14 mouse cellular contexts compared by ENCODE assay signal in the genomic region with DNA sequence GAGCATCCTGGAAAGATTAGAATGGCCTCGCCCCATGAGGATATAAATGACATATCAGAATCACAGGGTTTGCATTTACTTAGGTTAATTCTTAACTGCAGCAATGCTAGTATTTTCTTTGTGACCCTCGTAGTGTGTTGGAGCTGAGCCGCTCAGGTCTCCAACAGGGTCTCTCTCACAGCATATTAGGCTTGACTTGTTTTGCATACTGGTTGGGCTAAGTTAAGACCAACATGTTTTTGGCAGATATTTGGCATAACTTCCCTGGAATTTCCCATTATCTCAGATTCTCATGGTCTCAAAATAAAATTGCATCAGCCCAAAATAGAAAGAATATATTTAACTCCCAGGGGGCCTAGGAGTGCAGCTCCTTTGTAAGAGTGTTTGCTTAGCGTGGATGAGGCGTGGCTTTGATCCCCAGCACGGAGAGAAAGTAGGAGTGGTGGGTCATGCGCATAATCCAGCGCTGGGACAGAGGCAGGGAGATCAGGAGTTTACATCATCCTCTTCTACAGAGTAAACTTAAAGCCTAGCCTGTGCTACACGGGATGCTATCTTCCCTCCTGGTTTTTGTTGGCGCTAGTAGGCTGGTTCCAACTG. TPM values are rescaled to one million over a fixed set of nuclear protein-coding genes. Genes with fewer than 3 reads are reported as not detected.
DNase-seq lines count a peak whose midpoint lies in the region; ATAC-seq lines count a peak whose summit lies in the region.
"Had no signal": no experiment of that assay in that cellular context is flagged by ENCODE, and none has a peak within 500 bp of the region (broad histone marks: within the 10 kb centered on the region; RNA-seq: fewer than 3 reads in every experiment).

No protein-coding gene starts in this region.

- no peak overlapping the region for H3K9ac ChIP-seq in heart, embryonic 12.5 days
- no peak overlapping the region for H3K9ac ChIP-seq in lung, embryonic 16.5 days (ENCODE audit: low read length)
- H3K9ac ChIP-seq in hindbrain, embryonic 13.5 days, result no peak overlapping the region
- H3K9ac ChIP-seq: liver, embryonic 12.5 days had no signal

- H3K27me3 ChIP-seq in heart, embryonic 12.5 days (replicated peaks), result no peaks in the 10 kb centered on the region
- H3K27me3 ChIP-seq in lung, embryonic 16.5 days (ENCODE audit: control insufficient read depth, insufficient read depth, low read depth, low read length), result no peaks in the 10 kb centered on the region
- H3K27me3 ChIP-seq in hindbrain, embryonic 13.5 days, result no peaks in the 10 kb centered on the region

- no peak overlapping the region for H3K27ac ChIP-seq in heart, embryonic 12.5 days (ENCODE audit: poor library complexity, severe bottlenecking)
- H3K27ac ChIP-seq in lung, embryonic 16.5 days (ENCODE audit: low read length), result peak overlapping the region; percentile 58
- H3K27ac ChIP-seq in hindbrain, embryonic 13.5 days, result no peak overlapping the region
- H3K27ac ChIP-seq: left cerebral cortex, adult 2 months; liver, embryonic 12.5 days had no signal

- H3K4me2 ChIP-seq in heart, embryonic 12.5 days, result no peak overlapping the region
- H3K4me2 ChIP-seq in lung, embryonic 16.5 days (ENCODE audit: low read depth, low read length), result 0 out of 2 replicates have a peak overlapping the region, but pooled peaks have one; percentile 9
- no peak overlapping the region for H3K4me2 ChIP-seq in hindbrain, embryonic 13.5 days
- H3K4me2 ChIP-seq: liver, embryonic 12.5 days had no signal

- peak; percentile 30 for DNase-seq in heart, adult 8-10 months (ENCODE audit: low spot score)
- DNase-seq in lung, postnatal 14 days, result no peak
- peak; percentile 36 for DNase-seq in fibroblast of lung, adult 2 months (ENCODE audit: low read depth)
- peak; percentile 12 for DNase-seq in lung, postnatal 36 days
- DNase-seq in cerebellum, adult 9-10 months, result no peak
- DNase-seq: cerebellum, postnatal 10 days; right cerebral cortex, postnatal 4 days had no signal

- H3K4me3 ChIP-seq in heart, embryonic 12.5 days, result no peak overlapping the region
- H3K4me3 ChIP-seq in lung, embryonic 16.5 days (ENCODE audit: low read length), result no peak overlapping the region
- no peak overlapping the region for H3K4me3 ChIP-seq in hindbrain, embryonic 13.5 days
- H3K4me3 ChIP-seq: left cerebral cortex, adult 2 months; liver, embryonic 12.5 days; megakaryocyte, embryonic 14.5 days had no signal

- no peaks in the 10 kb centered on the region for H3K36me3 ChIP-seq in heart, embryonic 12.5 days
- H3K36me3 ChIP-seq in lung, embryonic 16.5 days (ENCODE audit: control insufficient read depth, insufficient read depth, low read length), result no peaks in the 10 kb centered on the region
- H3K36me3 ChIP-seq in hindbrain, embryonic 13.5 days, result no peaks in the 10 kb centered on the region
- H3K36me3 ChIP-seq: liver, embryonic 12.5 days had no signal

- peaks cover 12% of the 10 kb centered on the region for H3K4me1 ChIP-seq in heart, embryonic 12.5 days (replicated peaks)
- H3K4me1 ChIP-seq in lung, embryonic 16.5 days (replicated peaks; ENCODE audit: control insufficient read depth, insufficient read depth, low read length), result peaks cover 6% of the 10 kb centered on the region
- 0 out of 2 replicates have a peak, but pooled peaks cover 7% of the 10 kb centered on the region for H3K4me1 ChIP-seq in hindbrain, embryonic 13.5 days (replicated peaks)
- H3K4me1 ChIP-seq: liver, embryonic 12.5 days; megakaryocyte, embryonic 14.5 days had no signal

- 46% methylated on average over 10 of the region's 10 CpGs for WGBS in heart, embryonic 12.5 days
- WGBS in lung, embryonic 16.5 days, result 21% methylated on average over 10 of the region's 10 CpGs
- 72% methylated on average over 10 of the region's 10 CpGs for WGBS in hindbrain, embryonic 13.5 days

- ATAC-seq in heart, embryonic 12.5 days (ENCODE audit: insufficient number of reproducible peaks, low FRiP score), result no peak
- peak; percentile 90 for ATAC-seq in lung, embryonic 16.5 days (ENCODE audit: low read depth)
- ATAC-seq in hindbrain, embryonic 13.5 days (ENCODE audit: low FRiP score), result no peak
- ATAC-seq: forebrain, embryonic 14.5 days; liver, embryonic 12.5 days had no signal

- no peaks in the 10 kb centered on the region for H3K9me3 ChIP-seq in heart, embryonic 12.5 days (replicated peaks)
- H3K9me3 ChIP-seq in lung, embryonic 16.5 days (ENCODE audit: control insufficient read depth, low read length), result no peaks in the 10 kb centered on the region
- no peaks in the 10 kb centered on the region for H3K9me3 ChIP-seq in hindbrain, embryonic 13.5 days
- H3K9me3 ChIP-seq: liver, embryonic 12.5 days had no signal

RNA-seq across cellular contexts. Expression of a gene that starts 20.0 kb away (rescaled TPM):
- total RNA-seq in heart, adult 8-10 months (2022), result 100 to 1,000 TPM; 405 to 444 (median 422) TPM
- polyA plus RNA-seq in heart, embryonic 12.5 days (2016; fragmentation: Nextera tagmentation; extraction: Ambion mirVana), result 1,144 and 1,169 TPM in 2 replicates
- polyA plus RNA-seq in lung, embryonic 16.5 days (2015; fragmentation: Nextera tagmentation; extraction: Ambion mirVana), result 1,519 and 1,646 TPM in 2 replicates
- 1,649 and 1,694 TPM in 2 replicates for polyA plus RNA-seq in hindbrain, embryonic 13.5 days (2015; fragmentation: Nextera tagmentation; extraction: Ambion mirVana)

RNA-seq across cellular contexts. Expression of a gene that starts 21.1 kb away (rescaled TPM):
- 10 to 100 TPM in 1 of 4 experiments, 1 to 10 TPM in 3; 9.0 to 10.5 (median 9.7) TPM for total RNA-seq in heart, adult 8-10 months (2022)
- polyA plus RNA-seq in heart, embryonic 12.5 days (2016; fragmentation: Nextera tagmentation; extraction: Ambion mirVana), result 20.7 and 23.1 TPM in 2 replicates
- 27.0 and 28.6 TPM in 2 replicates for polyA plus RNA-seq in lung, embryonic 16.5 days (2015; fragmentation: Nextera tagmentation; extraction: Ambion mirVana)
- 24.4 and 24.7 TPM in 2 replicates for polyA plus RNA-seq in hindbrain, embryonic 13.5 days (2015; fragmentation: Nextera tagmentation; extraction: Ambion mirVana)

RNA-seq across cellular contexts. Expression of a gene that starts 38.1 kb away (rescaled TPM):
- 10 to 100 TPM; 16.5 to 18.1 (median 17.0) TPM for total RNA-seq in heart, adult 8-10 months (2022)
- 27.9 and 30.5 TPM in 2 replicates for polyA plus RNA-seq in heart, embryonic 12.5 days (2016; fragmentation: Nextera tagmentation; extraction: Ambion mirVana)
- 31.2 and 32.3 TPM in 2 replicates for polyA plus RNA-seq in lung, embryonic 16.5 days (2015; fragmentation: Nextera tagmentation; extraction: Ambion mirVana)
- 26.2 and 27.6 TPM in 2 replicates for polyA plus RNA-seq in hindbrain, embryonic 13.5 days (2015; fragmentation: Nextera tagmentation; extraction: Ambion mirVana)

Comparison
In these comparisons a context has a peak if more than half of its experiments do, and no peak if none do; other contexts are left out.
1. DNase-seq: peak in heart, adult 8-10 months (single experiment), fibroblast of lung, adult 2 months (single experiment) and lung, postnatal 36 days (single experiment); none in lung, postnatal 14 days (single experiment) and cerebellum, adult 9-10 months (single experiment).